Mouse (Mus musculus): ENCODE data around the gene Pde4d. TPM values are rescaled to one million over a fixed set of nuclear protein-coding genes. Genes with fewer than 3 reads are reported as not detected.

Pde4d gene
- total and polyA plus RNA-seq, 3 experiments, result 18.5 to 18.8 TPM; not detected in 1

DNA sequence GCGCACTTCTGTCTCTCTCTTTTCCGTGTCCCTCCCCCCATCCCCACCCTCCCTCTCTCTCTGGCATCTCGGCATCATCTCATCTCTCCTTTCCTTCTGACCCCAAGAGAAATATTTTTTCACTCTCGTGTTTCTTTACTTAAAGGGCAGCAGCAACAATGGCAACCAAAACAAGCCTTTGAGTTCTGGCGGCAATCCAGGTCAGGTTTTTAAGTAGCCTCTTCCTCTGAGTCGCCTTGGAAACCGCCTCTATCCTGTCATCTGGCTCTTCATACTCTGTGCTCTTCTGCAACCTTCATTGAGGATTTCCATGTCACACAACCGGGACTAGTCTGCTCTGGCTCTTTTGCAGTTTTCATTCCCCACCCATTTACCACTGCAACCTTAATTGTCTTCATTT, 1430.6 kb downstream of the Pde4d start:
- Histone ChIP-seq H3K4me1 (ENCODE audit: control insufficient read depth in 1 of 2, insufficient read depth in 2 of 2, low read length in 2 of 2) (peaks cover 6 to 13% of the 10 kb centered on the region in 2 experiments; a peak in 3 of 4 replicates), H3K9me3 (replicated peaks; ENCODE audit: insufficient read depth, low read length) (no peaks in the 10 kb centered on the region), H3K4me3 (ENCODE audit: control insufficient read depth in 1 of 2, insufficient read depth in 1 of 2, low read depth in 2 of 2, low read length in 2 of 2) (no peak overlapping the region), H3K9ac (ENCODE audit: control insufficient read depth, low read depth, low read length, poor library complexity, severe bottlenecking) (no peak overlapping the region), H3K27ac (ENCODE audit: control insufficient read depth, low read depth, low read length) (no peak overlapping the region), H3K79me2 (ENCODE audit: control insufficient read depth, insufficient read depth, low read length, poor library complexity) (no peaks in the 10 kb centered on the region; the same call in 1 of the 2 replicates), H3K36me3 (ENCODE audit: control insufficient read depth in 1 of 2, insufficient read depth in 2 of 2, low read length in 2 of 2) (peaks cover 0 to 18% of the 10 kb centered on the region in 2 experiments; a peak in 2 of 4 replicates), H3K27me3 (ENCODE audit: control insufficient read depth in 1 of 2, insufficient read depth in 2 of 2, low read length in 2 of 2) (no peaks in the 10 kb centered on the region)
- DNase-seq (ENCODE audit: low read depth, low spot score), result no peak
- TF ChIP-seq MAX (IDR thresholded peaks at IDR 0.05; ENCODE audit: low read length) (no peak), CHD1 (IDR thresholded peaks at IDR 0.05; ENCODE audit: low read depth, low read length) (no peak), UBTF (IDR thresholded peaks at IDR 0.05; ENCODE audit: borderline replicate concordance, insufficient read depth, low read depth, low read length) (no peak)

DNA sequence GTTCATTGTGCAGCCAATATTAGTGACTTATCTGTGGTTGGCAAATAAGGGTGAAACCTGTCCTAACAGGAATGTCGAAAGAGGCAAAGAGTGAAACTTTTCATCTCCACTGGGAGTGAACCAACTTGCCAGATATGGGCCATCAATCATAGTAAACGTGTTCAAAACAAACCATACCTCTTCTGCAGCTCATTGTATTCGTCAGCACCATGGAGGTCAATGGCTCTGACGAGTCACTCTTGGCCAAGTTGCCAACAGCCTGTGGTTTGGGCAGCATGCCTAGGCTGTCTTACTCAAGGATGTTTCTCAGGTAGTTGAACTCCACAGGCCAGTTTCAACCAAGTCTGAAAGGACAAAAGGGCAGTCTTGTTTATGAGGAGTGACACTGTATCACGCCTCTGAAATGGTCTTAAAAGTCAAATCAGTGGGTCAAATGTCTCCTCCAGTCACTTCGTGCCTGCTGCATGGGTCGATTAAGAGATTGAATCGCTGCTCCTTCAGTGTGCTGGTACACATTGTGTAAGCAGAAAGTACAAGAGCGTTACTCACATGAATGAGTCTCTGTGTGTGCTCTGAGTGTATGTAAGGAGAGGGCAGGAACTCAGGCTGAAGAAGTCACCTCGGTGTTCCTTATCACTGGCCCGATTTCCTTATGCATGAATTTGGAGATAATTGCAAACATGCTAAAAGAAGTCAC, 1431.6 kb downstream of the Pde4d start:
- Histone ChIP-seq H3K27me3 (ENCODE audit: control insufficient read depth in 1 of 2, insufficient read depth in 2 of 2, low read length in 2 of 2) (no peaks in the 10 kb centered on the region), H3K9me3 (replicated peaks; ENCODE audit: insufficient read depth, low read length) (no peaks in the 10 kb centered on the region), H3K79me2 (ENCODE audit: control insufficient read depth, insufficient read depth, low read length, poor library complexity) (no peaks in the 10 kb centered on the region; the same call in 1 of the 2 replicates), H3K9ac (ENCODE audit: control insufficient read depth, low read depth, low read length, poor library complexity, severe bottlenecking) (no peak overlapping the region), H3K4me1 (ENCODE audit: control insufficient read depth in 1 of 2, insufficient read depth in 2 of 2, low read length in 2 of 2) (peaks cover 6 to 13% of the 10 kb centered on the region in 2 experiments; a peak in 3 of 4 replicates), H3K4me3 (ENCODE audit: control insufficient read depth in 1 of 2, insufficient read depth in 1 of 2, low read depth in 2 of 2, low read length in 2 of 2) (no peak overlapping the region), H3K27ac (ENCODE audit: control insufficient read depth, low read depth, low read length) (no peak overlapping the region), H3K36me3 (ENCODE audit: control insufficient read depth in 1 of 2, insufficient read depth in 2 of 2, low read length in 2 of 2) (peaks cover 0 to 18% of the 10 kb centered on the region in 2 experiments; a peak in 2 of 4 replicates)
- no peak for TF ChIP-seq E2F4 (IDR thresholded peaks at IDR 0.05; ENCODE audit: borderline replicate concordance, low read depth, low read length)
- TF ChIP-seq ELF1 (IDR thresholded peaks at IDR 0.05; ENCODE audit: low read depth, low read length), result no peak
- no peak for TF ChIP-seq ZC3H11A (IDR thresholded peaks at IDR 0.05; ENCODE audit: low read depth, low read length)
- no peak for TF ChIP-seq NELFE (IDR thresholded peaks at IDR 0.05; ENCODE audit: low read depth, low read length)
- no peak for TF ChIP-seq CHD1 (IDR thresholded peaks at IDR 0.05; ENCODE audit: low read depth, low read length)
- no peak for TF ChIP-seq POLR2AphosphoS2 (IDR thresholded peaks at IDR 0.05; ENCODE audit: low read length)
- no peak for TF ChIP-seq USF2 (IDR thresholded peaks at IDR 0.05; ENCODE audit: borderline replicate concordance in 1 of 2, insufficient read depth in 1 of 2, low read depth in 1 of 2, low read length in 2 of 2)
- no peak for TF ChIP-seq MAX (IDR thresholded peaks at IDR 0.05; ENCODE audit: low read length)
- TF ChIP-seq SMC3 (IDR thresholded peaks at IDR 0.05; ENCODE audit: low read depth, low read length), result no peak
- DNase-seq (ENCODE audit: low read depth, low spot score), result peak; percentile 49

DNA sequence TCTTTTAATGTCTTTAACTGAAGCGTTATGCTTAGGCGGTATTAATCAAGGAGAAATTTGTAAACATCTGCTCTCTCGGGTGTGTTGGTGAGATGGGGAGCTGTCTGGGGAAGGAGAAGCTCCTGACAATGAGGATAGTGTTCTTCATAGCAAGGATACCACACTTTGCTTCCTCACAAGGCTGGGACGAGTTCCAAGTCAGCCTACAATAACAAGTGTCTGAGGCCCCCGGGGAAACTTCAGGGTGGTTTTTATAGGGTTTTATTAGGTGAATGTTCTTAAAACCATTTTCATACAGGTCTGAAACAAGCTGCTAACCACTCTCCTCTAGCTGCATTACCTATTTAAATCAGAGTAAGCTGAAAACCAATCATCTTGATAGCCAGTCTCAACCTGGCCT, 1433.9 kb downstream of the Pde4d start:
- H3K79me2 ChIP-seq (ENCODE audit: control insufficient read depth, insufficient read depth, low read length, poor library complexity), result peaks cover 3% of the 10 kb centered on the region; the same call in 1 of the 2 replicates
- H3K4me1 ChIP-seq (ENCODE audit: control insufficient read depth in 1 of 2, insufficient read depth in 2 of 2, low read length in 2 of 2), result peaks cover 6 to 13% of the 10 kb centered on the region in 2 experiments; a peak in 3 of 4 replicates
- no peaks in the 10 kb centered on the region for H3K27me3 ChIP-seq (ENCODE audit: control insufficient read depth in 1 of 2, insufficient read depth in 2 of 2, low read length in 2 of 2)
- no peak overlapping the region for H3K4me3 ChIP-seq (ENCODE audit: control insufficient read depth in 1 of 2, insufficient read depth in 1 of 2, low read depth in 2 of 2, low read length in 2 of 2)
- DNase-seq (ENCODE audit: low read depth, low spot score), result peak; percentile 59
- TF ChIP-seq ZNF384 (IDR thresholded peaks at IDR 0.05; ENCODE audit: low read depth, low read length) (no peak), POLR2A (IDR thresholded peaks at IDR 0.05; ENCODE audit: control insufficient read depth in 1 of 2, insufficient read depth in 1 of 2, low read depth in 1 of 2, low read length in 2 of 2, poor library complexity in 1 of 2) (no peak), MAZ (IDR thresholded peaks at IDR 0.05; ENCODE audit: low read depth, low read length) (no peak), RCOR1 (IDR thresholded peaks at IDR 0.05; ENCODE audit: low read depth, low read length) (no peak), UBTF (IDR thresholded peaks at IDR 0.05; ENCODE audit: borderline replicate concordance, insufficient read depth, low read depth, low read length) (no peak), CHD2 (IDR thresholded peaks at IDR 0.05; ENCODE audit: low read length) (no peak), BHLHE40 (IDR thresholded peaks at IDR 0.05; ENCODE audit: borderline replicate concordance, low read depth, low read length) (no peak), MAFK (IDR thresholded peaks at IDR 0.05; ENCODE audit: borderline replicate concordance, low read depth, low read length) (no peak)
- no peak overlapping the region for H3K9ac ChIP-seq (ENCODE audit: control insufficient read depth, low read depth, low read length, poor library complexity, severe bottlenecking)
- H3K36me3 ChIP-seq (ENCODE audit: control insufficient read depth in 1 of 2, insufficient read depth in 2 of 2, low read length in 2 of 2), result peaks cover 0 to 18% of the 10 kb centered on the region in 2 experiments; a peak in 2 of 4 replicates
- no peaks in the 10 kb centered on the region for H3K9me3 ChIP-seq (replicated peaks; ENCODE audit: insufficient read depth, low read length)
- H3K27ac ChIP-seq (ENCODE audit: control insufficient read depth, low read depth, low read length), result no peak overlapping the region; the same call in 1 of the 2 replicates

All from MEL (cell line).